Mouse (Mus musculus) stomach, postnatal 0 days (tissue): ENCODE results near the gene Akap6.

Source experiments
- CTCF ChIP-seq: IDR thresholded peaks from 2 replicates; pipeline ENCODE4 v1.5.1; 2016; ENCODE audit warnings: antibody characterized with exemption, low read depth, mild to moderate bottlenecking, moderate library complexity
- EP300 ChIP-seq: optimal IDR thresholded peaks from 2 replicates; pipeline ENCODE3; 2016; ENCODE audit warnings: antibody characterized with exemption

DNA sequence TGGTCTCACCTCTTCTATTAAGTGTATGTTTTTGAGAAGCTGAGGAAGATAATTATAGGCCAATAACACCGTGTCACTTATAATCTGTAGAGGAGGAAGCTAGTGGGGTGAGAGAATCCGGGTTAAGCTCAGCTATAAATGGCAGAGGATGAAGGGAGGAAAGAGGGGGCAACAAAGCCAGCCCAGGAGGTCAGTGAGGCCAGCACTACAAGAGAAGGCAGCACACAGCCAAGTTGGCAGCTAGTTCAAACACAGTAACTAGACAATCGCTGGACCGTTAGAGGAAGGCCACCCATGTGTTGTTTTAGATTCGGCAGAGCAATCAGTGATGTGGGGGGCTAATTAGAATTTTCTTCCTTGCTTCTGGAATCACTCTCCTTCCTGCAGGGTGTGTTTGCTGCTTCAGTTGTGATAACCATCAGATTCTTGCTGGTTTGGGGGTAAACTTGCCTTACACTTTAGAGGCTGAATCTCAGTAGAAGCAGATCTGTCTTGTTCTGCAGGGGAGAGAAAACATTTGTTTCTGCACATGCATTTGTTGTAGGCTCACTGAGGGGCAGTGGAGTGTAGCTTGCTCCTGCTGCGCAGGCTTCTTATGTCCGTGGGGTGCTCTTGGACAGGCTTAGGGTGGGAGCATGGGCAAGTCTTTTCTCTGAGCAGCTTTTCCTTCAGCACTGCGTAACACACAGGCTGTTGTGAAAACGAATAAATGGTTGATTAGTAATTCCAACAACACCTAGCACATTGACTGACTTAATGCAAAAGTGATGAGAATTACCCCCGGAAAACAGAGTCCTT lies 27.4 kb downstream of the Akap6 start:
- TF ChIP-seq CTCF (no peak), EP300 (no peak)
